Mouse (Mus musculus) splenic B cell, adult 2 months (primary cell): ENCODE data around the gene Gpr85.
A peak's percentile ranks its signal among the peaks of the same experiment; 100 is the strongest.
"Not testable (repeated sequence)": the region's sequence is repeated elsewhere in the genome, so short reads cannot be mapped to it uniquely, and the experiment has no call there.

Experiments used
- DNase-seq: peaks from one replicate; pipeline ENCODE4 v3.0.0-alpha.2; 2011; ENCODE audit warnings: low read depth, low spot score
- H3K27me3 ChIP-seq: 2 replicates; pipeline ENCODE4 v1.6.1; 2012; ENCODE audit warnings: mild to moderate bottlenecking, low read length, moderate library complexity, mixed read lengths; ENCODE audit not compliant: control insufficient read depth, poor library complexity, insufficient read depth, severe bottlenecking
- H3K36me3 ChIP-seq: 2 replicates; pipeline ENCODE4 v1.6.1; 2012; ENCODE audit warnings: mild to moderate bottlenecking, low read length, moderate library complexity, mixed read lengths; ENCODE audit not compliant: control insufficient read depth, poor library complexity, insufficient read depth, severe bottlenecking

Gene Gpr85

GRCm38 (mm10) chr6:13839345-13840054 lies at the start of gene Gpr85:
Gene Gpr85 (minus strand): TSS chr6:13839942.
- Histone ChIP-seq H3K36me3 (no peaks in the 10 kb centered on the region), H3K27me3 (no peaks in the 10 kb centered on the region; the same call in 1 of the 2 replicates)
- DNase-seq, result peak; percentile 14

GRCm38 (mm10) chr6:13884877-13885592 lies 45.3 kb upstream of the Gpr85 start:
- DNase-seq, result no peak
- Histone ChIP-seq H3K27me3 (no peaks in the 10 kb centered on the region), H3K36me3 (no peaks in the 10 kb centered on the region)

GRCm38 (mm10) chr6:13882919-13883318 lies 43.2 kb upstream of the Gpr85 start:
- H3K36me3 ChIP-seq, result no peaks in the 10 kb centered on the region
- DNase-seq, result no peak
- no peaks in the 10 kb centered on the region for H3K27me3 ChIP-seq

GRCm38 (mm10) chr6:13873959-13874358 lies 34.2 kb upstream of the Gpr85 start:
- no peaks in the 10 kb centered on the region for H3K27me3 ChIP-seq
- H3K36me3 ChIP-seq, result no peaks in the 10 kb centered on the region
- DNase-seq, result no peak

GRCm38 (mm10) chr6:13872076-13872475 lies 32.3 kb upstream of the Gpr85 start:
- DNase-seq, result no peak

GRCm38 (mm10) chr6:13871625-13871958 lies 31.9 kb upstream of the Gpr85 start:
- Histone ChIP-seq H3K36me3 (no peaks in the 10 kb centered on the region), H3K27me3 (no peaks in the 10 kb centered on the region)
- no peak for DNase-seq

More at GRCm38 (mm10) chr6:13872076-13872475, 32.3 kb upstream of the Gpr85 start:
- Histone ChIP-seq H3K27me3 (no peaks in the 10 kb centered on the region), H3K36me3 (no peaks in the 10 kb centered on the region)

GRCm38 (mm10) chr6:13870919-13871624 lies 31.3 kb upstream of the Gpr85 start, which contains the start of gene 2610001J05Rik:
Gene 2610001J05Rik (minus strand): TSS chr6:13871518.
- H3K36me3 ChIP-seq, result no peaks in the 10 kb centered on the region
- DNase-seq, result peak; percentile 90
- H3K27me3 ChIP-seq, result no peaks in the 10 kb centered on the region

- Histone ChIP-seq H3K36me3 (no peaks in the 10 kb centered on the region), H3K27me3 (no peaks in the 10 kb centered on the region)
- DNase-seq, result peak; percentile 3
These were observed 30.6 kb upstream of the Gpr85 start for GRCm38 (mm10) chr6:13870289-13870741.

- no peak for DNase-seq
- Histone ChIP-seq H3K36me3 (no peaks in the 10 kb centered on the region), H3K27me3 (no peaks in the 10 kb centered on the region)
These were observed 20.9 kb upstream of the Gpr85 start for GRCm38 (mm10) chr6:13860596-13860995.

- DNase-seq, result no peak
- Histone ChIP-seq H3K36me3 (no peaks in the 10 kb centered on the region), H3K27me3 (no peaks in the 10 kb centered on the region)
These were observed 20.3 kb upstream of the Gpr85 start for GRCm38 (mm10) chr6:13859877-13860585.

- Histone ChIP-seq H3K27me3 (no peaks in the 10 kb centered on the region), H3K36me3 (no peaks in the 10 kb centered on the region)
- no peak for DNase-seq
These were observed 14.5 kb upstream of the Gpr85 start for GRCm38 (mm10) chr6:13854230-13854629.

GRCm38 (mm10) chr6:13853244-13853643 lies 13.5 kb upstream of the Gpr85 start:
- Histone ChIP-seq H3K36me3 (no peaks in the 10 kb centered on the region), H3K27me3 (no peaks in the 10 kb centered on the region)
- no peak for DNase-seq

- not testable (repeated sequence) for H3K27me3 ChIP-seq, H3K36me3 ChIP-seq, DNase-seq
These were observed 6.3 kb upstream of the Gpr85 start for GRCm38 (mm10) chr6:13846031-13846430.

GRCm38 (mm10) chr6:13838677-13839344 lies 931 bp downstream of the Gpr85 start:
- Histone ChIP-seq H3K27me3 (no peaks in the 10 kb centered on the region; the same call in 1 of the 2 replicates), H3K36me3 (no peaks in the 10 kb centered on the region)
- DNase-seq, result peak; percentile 42
